Mouse (Mus musculus): ENCODE results near the gene Plcb1. TPM values are rescaled to one million over a fixed set of nuclear protein-coding genes. Genes with fewer than 3 reads are reported as not detected.
A peak's percentile ranks its signal among the peaks of the same experiment; 100 is the strongest.

The Plcb1 gene
- polyA plus RNA-seq, 1 experiment from 2014 or later, result 30.1 TPM

GRCm38 (mm10) chr2:135049283-135049682, 263.4 kb downstream of the Plcb1 start:
- no peak overlapping the region for H3K27ac ChIP-seq
- ATAC-seq (replicated peaks; ENCODE audit: low FRiP score), result no peak
- no peaks in the 10 kb centered on the region for H3K9me3 ChIP-seq (replicated peaks)
- H3K4me1 ChIP-seq, result no peaks in the 10 kb centered on the region
- no peak overlapping the region for H3K4me3 ChIP-seq (replicated peaks)
- WGBS, result 82% methylated on average over 6 of the region's 6 CpGs
- H3K4me2 ChIP-seq, result no peak overlapping the region
- H3K36me3 ChIP-seq, result no peaks in the 10 kb centered on the region
- H3K27me3 ChIP-seq, result no peaks in the 10 kb centered on the region
- H3K9ac ChIP-seq, result no peak overlapping the region

- 56% methylated on average over 4 of the region's 4 CpGs for WGBS
- no peak overlapping the region for H3K9ac ChIP-seq
- H3K4me3 ChIP-seq (replicated peaks), result no peak overlapping the region
- H3K9me3 ChIP-seq (replicated peaks), result no peaks in the 10 kb centered on the region
- no peaks in the 10 kb centered on the region for H3K27me3 ChIP-seq
- no peaks in the 10 kb centered on the region for H3K36me3 ChIP-seq
- ATAC-seq (replicated peaks; ENCODE audit: low FRiP score), result peak; percentile 52; the same call in 1 of the 2 replicates
- H3K4me1 ChIP-seq, result no peaks in the 10 kb centered on the region
- H3K4me2 ChIP-seq, result no peak overlapping the region
- no peak overlapping the region for H3K27ac ChIP-seq
Measured at GRCm38 (mm10) chr2:135051540-135052288, 265.8 kb downstream of the Plcb1 start.

GRCm38 (mm10) chr2:135053391-135053790, 267.5 kb downstream of the Plcb1 start:
- no peak overlapping the region for H3K4me2 ChIP-seq
- no peak overlapping the region for H3K9ac ChIP-seq
- no peaks in the 10 kb centered on the region for H3K4me1 ChIP-seq
- H3K9me3 ChIP-seq (replicated peaks), result no peaks in the 10 kb centered on the region
- WGBS, result 67% methylated on average over 3 of the region's 3 CpGs
- H3K27ac ChIP-seq, result no peak overlapping the region
- no peak for ATAC-seq (replicated peaks; ENCODE audit: low FRiP score)
- no peak overlapping the region for H3K4me3 ChIP-seq (replicated peaks)
- no peaks in the 10 kb centered on the region for H3K36me3 ChIP-seq
- H3K27me3 ChIP-seq, result no peaks in the 10 kb centered on the region

GRCm38 (mm10) chr2:135067419-135067818, 281.6 kb downstream of the Plcb1 start:
- Histone ChIP-seq H3K27me3 (no peaks in the 10 kb centered on the region), H3K4me3 (replicated peaks) (no peak overlapping the region), H3K4me2 (no peak overlapping the region), H3K9me3 (replicated peaks) (no peaks in the 10 kb centered on the region), H3K9ac (no peak overlapping the region), H3K27ac (no peak overlapping the region), H3K36me3 (no peaks in the 10 kb centered on the region), H3K4me1 (no peaks in the 10 kb centered on the region)
- ATAC-seq (replicated peaks; ENCODE audit: low FRiP score), result no peak

- Histone ChIP-seq H3K27me3 (no peaks in the 10 kb centered on the region), H3K9ac (no peak overlapping the region), H3K27ac (no peak overlapping the region), H3K4me1 (no peaks in the 10 kb centered on the region), H3K36me3 (no peaks in the 10 kb centered on the region), H3K9me3 (replicated peaks) (no peaks in the 10 kb centered on the region), H3K4me2 (no peak overlapping the region), H3K4me3 (replicated peaks) (no peak overlapping the region)
- no peak for ATAC-seq (replicated peaks; ENCODE audit: low FRiP score)
- 89% methylated on average over 4 of the region's 4 CpGs for WGBS
Measured at GRCm38 (mm10) chr2:135071349-135071748, 285.5 kb downstream of the Plcb1 start.

- Histone ChIP-seq H3K4me1 (no peaks in the 10 kb centered on the region), H3K36me3 (no peaks in the 10 kb centered on the region), H3K4me2 (no peak overlapping the region), H3K9ac (no peak overlapping the region), H3K27me3 (no peaks in the 10 kb centered on the region), H3K4me3 (replicated peaks) (no peak overlapping the region), H3K27ac (no peak overlapping the region), H3K9me3 (replicated peaks) (no peaks in the 10 kb centered on the region)
- no peak for ATAC-seq (replicated peaks; ENCODE audit: low FRiP score)
- WGBS, result 69% methylated on average over 5 of the region's 5 CpGs
Measured at GRCm38 (mm10) chr2:135072503-135072902, 286.6 kb downstream of the Plcb1 start.

- H3K27me3 ChIP-seq, result no peaks in the 10 kb centered on the region
- H3K4me1 ChIP-seq, result no peaks in the 10 kb centered on the region
- H3K4me2 ChIP-seq, result no peak overlapping the region
- no peak for ATAC-seq (replicated peaks; ENCODE audit: low FRiP score)
- whole genome bisulfite sequencing, result 77% methylated on average over 5 of the region's 5 CpGs
- H3K36me3 ChIP-seq, result no peaks in the 10 kb centered on the region
- no peak overlapping the region for H3K9ac ChIP-seq
- H3K9me3 ChIP-seq (replicated peaks), result no peaks in the 10 kb centered on the region
- H3K27ac ChIP-seq, result no peak overlapping the region
- H3K4me3 ChIP-seq (replicated peaks), result no peak overlapping the region
Measured at GRCm38 (mm10) chr2:135073014-135073413, 287.1 kb downstream of the Plcb1 start.

GRCm38 (mm10) chr2:135075375-135075774, 289.5 kb downstream of the Plcb1 start:
- Histone ChIP-seq H3K27ac (no peak overlapping the region), H3K4me3 (replicated peaks) (no peak overlapping the region), H3K27me3 (no peaks in the 10 kb centered on the region), H3K9me3 (replicated peaks) (no peaks in the 10 kb centered on the region), H3K4me2 (no peak overlapping the region), H3K36me3 (no peaks in the 10 kb centered on the region), H3K4me1 (no peaks in the 10 kb centered on the region), H3K9ac (no peak overlapping the region)
- no peak for ATAC-seq (replicated peaks; ENCODE audit: low FRiP score)
- WGBS, result 84% methylated on average over 1 of the region's 1 CpGs

GRCm38 (mm10) chr2:135092588-135093162, 306.8 kb downstream of the Plcb1 start:
- no peaks in the 10 kb centered on the region for H3K27me3 ChIP-seq
- no peak for ATAC-seq (replicated peaks; ENCODE audit: low FRiP score)
- no peaks in the 10 kb centered on the region for H3K9me3 ChIP-seq (replicated peaks)
- H3K9ac ChIP-seq, result no peak overlapping the region
- no peak overlapping the region for H3K4me2 ChIP-seq
- H3K36me3 ChIP-seq, result no peaks in the 10 kb centered on the region
- no peak overlapping the region for H3K27ac ChIP-seq
- WGBS, result 71% methylated on average over 5 of the region's 5 CpGs
- H3K4me1 ChIP-seq, result no peaks in the 10 kb centered on the region
- H3K4me3 ChIP-seq (replicated peaks), result no peak overlapping the region

GRCm38 (mm10) chr2:135101292-135101691, 315.4 kb downstream of the Plcb1 start:
- 84% methylated on average over 4 of the region's 4 CpGs for WGBS
- H3K4me1 ChIP-seq, result no peaks in the 10 kb centered on the region
- H3K27ac ChIP-seq, result no peak overlapping the region
- H3K9me3 ChIP-seq (replicated peaks), result no peaks in the 10 kb centered on the region
- H3K36me3 ChIP-seq, result no peaks in the 10 kb centered on the region
- no peak overlapping the region for H3K9ac ChIP-seq
- H3K4me3 ChIP-seq (replicated peaks), result no peak overlapping the region
- no peaks in the 10 kb centered on the region for H3K27me3 ChIP-seq
- no peak for ATAC-seq (replicated peaks; ENCODE audit: low FRiP score)
- H3K4me2 ChIP-seq, result no peak overlapping the region

- WGBS, result 70% methylated on average over 1 of the region's 1 CpGs
- no peak overlapping the region for H3K9ac ChIP-seq
- no peaks in the 10 kb centered on the region for H3K4me1 ChIP-seq
- no peaks in the 10 kb centered on the region for H3K27me3 ChIP-seq
- no peak overlapping the region for H3K4me2 ChIP-seq
- H3K9me3 ChIP-seq (replicated peaks), result no peaks in the 10 kb centered on the region
- no peak overlapping the region for H3K4me3 ChIP-seq (replicated peaks)
- no peak overlapping the region for H3K27ac ChIP-seq
- H3K36me3 ChIP-seq, result no peaks in the 10 kb centered on the region
- ATAC-seq (replicated peaks; ENCODE audit: low FRiP score), result no peak
Measured at GRCm38 (mm10) chr2:135101943-135102342, 316.1 kb downstream of the Plcb1 start.

GRCm38 (mm10) chr2:135106649-135107048, 320.8 kb downstream of the Plcb1 start:
- Histone ChIP-seq H3K36me3 (no peaks in the 10 kb centered on the region), H3K4me1 (no peaks in the 10 kb centered on the region), H3K4me2 (no peak overlapping the region), H3K9me3 (replicated peaks) (no peaks in the 10 kb centered on the region), H3K27me3 (no peaks in the 10 kb centered on the region), H3K9ac (no peak overlapping the region), H3K27ac (no peak overlapping the region), H3K4me3 (replicated peaks) (no peak overlapping the region)
- 90% methylated on average over 4 of the region's 4 CpGs for WGBS
- no peak for ATAC-seq (replicated peaks; ENCODE audit: low FRiP score)

- Histone ChIP-seq H3K36me3 (no peaks in the 10 kb centered on the region), H3K4me2 (no peak overlapping the region), H3K9me3 (replicated peaks) (no peaks in the 10 kb centered on the region), H3K4me3 (replicated peaks) (no peak overlapping the region), H3K27me3 (no peaks in the 10 kb centered on the region), H3K9ac (no peak overlapping the region), H3K27ac (no peak overlapping the region), H3K4me1 (no peaks in the 10 kb centered on the region)
- ATAC-seq (replicated peaks; ENCODE audit: low FRiP score), result no peak
- 72% methylated on average over 2 of the region's 2 CpGs for WGBS
Measured at GRCm38 (mm10) chr2:135108607-135109006, 322.7 kb downstream of the Plcb1 start.

All from kidney, embryonic 15.5 days (tissue).